In the genomic region with DNA sequence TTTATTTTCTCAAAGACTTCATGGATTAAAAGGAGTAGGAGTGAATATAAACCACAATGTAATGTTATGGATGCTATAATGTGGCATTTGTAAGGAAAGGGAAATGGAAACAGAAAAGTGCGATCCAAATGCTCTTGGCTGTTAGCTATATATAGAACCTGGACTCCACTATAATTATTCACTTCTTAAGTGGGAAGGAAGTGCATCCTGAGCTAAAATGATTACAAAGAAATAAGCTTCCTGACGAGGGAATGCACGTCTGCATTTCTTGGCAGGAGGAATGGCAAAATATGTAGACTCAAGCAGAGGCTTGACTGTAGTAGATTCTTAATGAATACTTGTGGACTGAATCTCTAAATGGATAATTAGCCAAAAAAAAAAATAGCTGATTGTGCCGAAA, we compare ENCODE assay signal across 23 mouse cellular contexts.
DNase-seq lines count a peak whose midpoint lies in the region; ATAC-seq lines count a peak whose summit lies in the region.
"Had no signal": no experiment of that assay in that cellular context is flagged by ENCODE, and none has a peak within 500 bp of the region (broad histone marks: within the 10 kb centered on the region; RNA-seq: fewer than 3 reads in every experiment).

No protein-coding gene starts in this region.

- H3K27me3 ChIP-seq in embryonic facial prominence, embryonic 14.5 days (replicated peaks; ENCODE audit: control insufficient read depth, insufficient read depth, low read length), result no peaks in the 10 kb centered on the region
- no peaks in the 10 kb centered on the region for H3K27me3 ChIP-seq in embryonic facial prominence, embryonic 10.5 days (replicated peaks; ENCODE audit: low read depth, poor library complexity, severe bottlenecking)
- H3K27me3 ChIP-seq: embryonic facial prominence, embryonic 13.5 days; hindbrain, embryonic 12.5 days; hindbrain, embryonic 15.5 days had no signal

- H3K4me2 ChIP-seq in embryonic facial prominence, embryonic 14.5 days (ENCODE audit: low read depth, low read length), result no peak overlapping the region
- H3K4me2 ChIP-seq: embryonic facial prominence, embryonic 13.5 days; heart, embryonic 11.5 days; hindbrain, embryonic 12.5 days; hindbrain, embryonic 15.5 days had no signal

- H3K9ac ChIP-seq in embryonic facial prominence, embryonic 14.5 days (ENCODE audit: low read depth, low read length), result no peak overlapping the region
- H3K9ac ChIP-seq: embryonic facial prominence, embryonic 13.5 days; hindbrain, embryonic 12.5 days; hindbrain, embryonic 15.5 days had no signal

- 61% methylated on average over 4 of the region's 4 CpGs for WGBS in embryonic facial prominence, embryonic 14.5 days
- WGBS in embryonic facial prominence, embryonic 10.5 days, result 83% methylated on average over 4 of the region's 4 CpGs

- no peaks in the 10 kb centered on the region for H3K9me3 ChIP-seq in embryonic facial prominence, embryonic 14.5 days (ENCODE audit: control insufficient read depth, low read length)
- no peaks in the 10 kb centered on the region for H3K9me3 ChIP-seq in embryonic facial prominence, embryonic 10.5 days
- H3K9me3 ChIP-seq: embryonic facial prominence, embryonic 13.5 days; forebrain, embryonic 10.5 days; hindbrain, embryonic 12.5 days; hindbrain, embryonic 15.5 days had no signal

- H3K36me3 ChIP-seq in embryonic facial prominence, embryonic 14.5 days (ENCODE audit: control insufficient read depth, insufficient read depth, low read length), result no peaks in the 10 kb centered on the region
- no peaks in the 10 kb centered on the region for H3K36me3 ChIP-seq in embryonic facial prominence, embryonic 10.5 days (replicated peaks)
- H3K36me3 ChIP-seq: embryonic facial prominence, embryonic 13.5 days; forebrain, embryonic 10.5 days; hindbrain, embryonic 12.5 days; hindbrain, embryonic 15.5 days had no signal

- no peak overlapping the region for H3K27ac ChIP-seq in embryonic facial prominence, embryonic 14.5 days (replicated peaks; ENCODE audit: low read depth, low read length)
- no peak overlapping the region for H3K27ac ChIP-seq in embryonic facial prominence, embryonic 10.5 days (replicated peaks)
- H3K27ac ChIP-seq: embryonic facial prominence, embryonic 13.5 days; forebrain, embryonic 10.5 days; gastrocnemius, adult 2 months; hindbrain, embryonic 12.5 days; hindbrain, embryonic 15.5 days had no signal

- H3K4me1 ChIP-seq in embryonic facial prominence, embryonic 14.5 days (ENCODE audit: control insufficient read depth, insufficient read depth, low read length), result no peaks in the 10 kb centered on the region
- no peaks in the 10 kb centered on the region for H3K4me1 ChIP-seq in embryonic facial prominence, embryonic 10.5 days
- H3K4me1 ChIP-seq: embryonic facial prominence, embryonic 13.5 days; forebrain, embryonic 10.5 days; hindbrain, embryonic 12.5 days; hindbrain, embryonic 15.5 days had no signal

- no peak overlapping the region for H3K4me3 ChIP-seq in embryonic facial prominence, embryonic 14.5 days (ENCODE audit: low read depth, low read length)
- no peak overlapping the region for H3K4me3 ChIP-seq in embryonic facial prominence, embryonic 10.5 days
- H3K4me3 ChIP-seq: embryonic facial prominence, embryonic 13.5 days; forebrain, embryonic 10.5 days; gastrocnemius, adult 2 months; hindbrain, embryonic 12.5 days; hindbrain, embryonic 15.5 days had no signal

- DNase-seq in embryonic facial prominence, embryonic 14.5 days (ENCODE audit: low spot score), result peak; percentile 17
- DNase-seq in embryonic facial prominence, embryonic 10.5 days (ENCODE audit: low spot score), result no peak
- DNase-seq in frontal cortex, postnatal 10 days (ENCODE audit: low spot score in 2 of 2), result no peak
- peak; percentile 55 for DNase-seq in brain, adult 2 months (ENCODE audit: low read depth, low spot score)
- DNase-seq in spleen, adult 18-20 months, result no peak
- DNase-seq: adrenal gland, adult 8-10 months; adrenal gland, postnatal 25 days; cerebellum, adult 11 months; cerebellum, adult 2 months; cerebellum, adult 9-11 months; cerebellum, postnatal 25 days; gastrocnemius, adult 2 months; gastrocnemius, postnatal 14 days; heart, adult 11 months had no signal

- ATAC-seq in embryonic facial prominence, embryonic 14.5 days (ENCODE audit: low read depth), result no peak
- peak; percentile 86 for ATAC-seq in frontal cortex, adult (ENCODE audit: low TSS enrichment)
- ATAC-seq: activated CD4-positive, CD25-positive, alpha-beta regulatory T cell, adult 4 months; forebrain, embryonic 16.5 days; intestine, postnatal 0 days had no signal

Comparison
In these comparisons a context has a peak if more than half of its experiments do, and no peak if none do; other contexts are left out.
1. DNase-seq: peak in embryonic facial prominence, embryonic 14.5 days (single experiment) and brain, adult 2 months (single experiment); none in embryonic facial prominence, embryonic 10.5 days (single experiment), frontal cortex, postnatal 10 days (0 of 2) and spleen, adult 18-20 months (0 of 2).